Mouse (Mus musculus): Measurements from ENCODE around the gene Pdcd11.
"Not testable (repeated sequence)": the region's sequence is repeated elsewhere in the genome, so short reads cannot be mapped to it uniquely, and the experiment has no call there.

Pdcd11 gene

DNA sequence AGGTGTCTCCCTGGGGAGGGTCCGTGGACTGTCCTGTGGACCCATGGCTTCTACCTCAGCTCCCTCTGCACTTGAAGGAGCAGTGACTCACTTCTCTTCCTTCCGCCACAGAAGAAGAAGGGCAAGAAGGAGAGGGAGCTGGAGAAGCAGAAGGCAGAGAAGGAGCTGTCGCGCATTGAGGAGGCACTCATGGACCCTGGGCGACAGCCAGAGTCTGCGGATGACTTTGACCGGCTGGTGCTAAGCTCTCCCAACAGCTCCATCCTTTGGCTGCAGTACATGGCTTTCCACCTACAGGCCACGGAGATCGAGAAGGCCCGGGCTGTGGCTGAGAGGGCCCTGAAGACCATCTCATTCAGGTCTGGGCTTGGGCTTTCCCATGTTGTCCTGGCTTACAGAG, 37.6 kb downstream of the Pdcd11 start:
- DNase-seq (ENCODE audit: low read depth, low spot score), result no peak

DNA sequence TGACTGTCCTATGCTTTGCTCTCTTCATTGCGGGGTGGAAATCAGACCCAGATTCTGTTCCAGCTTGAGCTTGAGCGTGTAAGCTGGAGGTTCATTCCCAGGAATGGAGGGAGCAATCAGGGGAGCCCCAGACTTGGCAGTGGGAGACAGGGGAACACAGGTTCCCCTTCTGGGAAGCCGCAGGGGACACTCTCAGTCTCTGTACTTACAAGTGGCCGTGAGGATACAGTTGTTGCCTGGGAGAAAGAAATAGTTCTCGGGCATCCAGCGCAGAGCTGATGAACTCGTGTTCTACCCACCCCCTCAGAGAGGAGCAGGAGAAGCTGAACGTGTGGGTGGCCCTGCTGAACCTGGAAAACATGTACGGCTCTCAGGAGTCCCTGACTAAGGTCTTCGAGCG, 38.3 kb downstream of the Pdcd11 start:
- DNase-seq (ENCODE audit: low read depth, low spot score), result no peak

GRCm38 (mm10) chr19:47130551-47131125, 40.1 kb downstream of the Pdcd11 start:
- no peak for DNase-seq (ENCODE audit: low read depth, low spot score)

- DNase-seq (ENCODE audit: low read depth, low spot score), result no peak
These were observed 42.6 kb downstream of the Pdcd11 start for GRCm38 (mm10) chr19:47133161-47133560.

DNA sequence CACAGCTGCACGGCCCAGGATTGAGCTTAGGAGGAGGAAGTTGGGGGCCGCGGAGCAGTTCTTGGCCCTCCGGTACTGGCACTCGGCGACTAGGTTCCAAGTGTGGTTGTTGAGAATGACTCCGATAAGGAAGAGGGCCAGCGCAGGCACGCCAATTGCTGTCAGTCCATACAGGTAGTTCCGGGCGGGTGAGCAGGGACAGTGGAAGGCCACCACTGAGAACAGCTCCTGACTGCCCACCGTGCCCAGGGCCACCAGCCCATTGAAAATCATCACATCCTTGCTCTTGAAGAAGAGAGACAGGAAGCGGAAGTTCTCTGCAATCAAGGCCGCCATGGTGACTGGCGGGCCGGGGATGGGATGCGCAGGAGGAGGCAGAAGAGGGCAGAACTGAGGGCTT, 45.0 kb downstream of the Pdcd11 start:
- DNase-seq (ENCODE audit: low read depth, low spot score), result no peak

DNA sequence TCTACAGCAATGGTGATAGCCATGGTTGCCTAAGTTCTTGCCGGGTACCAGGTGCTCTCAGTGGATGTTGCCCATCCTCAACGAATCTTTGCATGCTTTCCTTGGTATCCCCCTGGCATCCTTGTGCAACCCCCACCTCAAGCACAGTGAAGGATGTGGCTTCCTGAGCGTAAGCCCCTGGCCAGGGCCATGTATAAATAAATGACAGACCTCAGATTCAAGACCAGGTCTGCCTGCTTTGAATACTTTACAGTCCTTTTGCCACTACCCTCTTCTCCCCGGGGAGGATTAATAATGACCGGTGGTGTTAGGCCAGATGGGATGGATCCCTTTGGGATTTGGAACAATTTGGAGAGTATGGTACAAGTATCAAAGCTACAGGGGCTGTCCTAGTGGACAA, 45.6 kb downstream of the Pdcd11 start:
- DNase-seq (ENCODE audit: low read depth, low spot score), result no peak

- no peak for DNase-seq (ENCODE audit: low read depth, low spot score)
These were observed 46.5 kb downstream of the Pdcd11 start for GRCm38 (mm10) chr19:47137051-47137581.

GRCm38 (mm10) chr19:47137771-47138421, 47.3 kb downstream of the Pdcd11 start, which contains the start of gene Calhm2:
Calhm2 (minus strand) TSS chr19:47138294.
- DNase-seq (ENCODE audit: low read depth, low spot score), result no peak

- DNase-seq (ENCODE audit: low read depth, low spot score), result not testable (repeated sequence)
These were observed 49.0 kb downstream of the Pdcd11 start for GRCm38 (mm10) chr19:47139611-47140010.

DNA sequence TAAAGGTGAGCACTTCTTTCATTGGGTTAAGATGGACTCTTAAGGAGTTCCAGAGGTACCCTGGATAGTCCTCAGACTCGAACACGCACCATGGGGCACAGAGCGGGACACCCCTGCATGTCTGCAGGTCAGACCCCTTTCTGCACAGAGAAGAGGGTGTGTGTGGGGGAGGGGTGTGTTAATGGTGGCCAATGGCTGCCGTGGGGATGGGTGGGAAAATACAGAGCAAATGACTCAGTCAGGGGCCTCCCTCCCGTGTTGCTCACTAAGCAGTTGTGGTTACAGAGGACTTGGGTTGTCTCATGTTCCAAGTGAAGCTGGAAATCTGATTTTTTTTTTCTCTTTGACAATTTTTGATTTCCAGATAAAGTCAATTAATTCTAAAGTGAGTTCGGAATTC, 51.9 kb downstream of the Pdcd11 start:
- no peak for DNase-seq (ENCODE audit: low read depth, low spot score)

DNA sequence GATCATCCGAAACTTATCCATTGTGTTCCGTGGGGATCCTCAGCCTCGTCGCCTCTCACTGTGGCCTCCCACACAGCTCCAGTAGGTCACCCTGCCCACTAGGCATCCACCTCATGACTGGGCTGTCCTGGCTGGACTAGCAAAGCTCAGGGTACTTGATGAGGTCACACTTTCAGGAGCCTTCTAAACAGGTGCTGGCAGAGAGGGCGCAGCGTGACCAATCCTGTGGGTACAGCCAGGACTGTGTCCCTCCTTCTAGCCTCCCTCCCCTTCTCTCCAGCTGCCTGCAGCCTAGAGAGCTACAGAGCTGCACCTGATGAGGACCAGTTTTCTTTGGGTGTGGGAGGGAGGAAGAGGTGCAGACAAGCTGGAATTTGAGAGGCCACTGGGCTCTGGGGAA, 53.6 kb downstream of the Pdcd11 start, which contains the start of gene Calhm1:
TSS of gene Calhm1 (minus strand) at position 101 of the 400 bp plus-strand sequence.
- DNase-seq (ENCODE audit: low read depth, low spot score), result no peak

DNA sequence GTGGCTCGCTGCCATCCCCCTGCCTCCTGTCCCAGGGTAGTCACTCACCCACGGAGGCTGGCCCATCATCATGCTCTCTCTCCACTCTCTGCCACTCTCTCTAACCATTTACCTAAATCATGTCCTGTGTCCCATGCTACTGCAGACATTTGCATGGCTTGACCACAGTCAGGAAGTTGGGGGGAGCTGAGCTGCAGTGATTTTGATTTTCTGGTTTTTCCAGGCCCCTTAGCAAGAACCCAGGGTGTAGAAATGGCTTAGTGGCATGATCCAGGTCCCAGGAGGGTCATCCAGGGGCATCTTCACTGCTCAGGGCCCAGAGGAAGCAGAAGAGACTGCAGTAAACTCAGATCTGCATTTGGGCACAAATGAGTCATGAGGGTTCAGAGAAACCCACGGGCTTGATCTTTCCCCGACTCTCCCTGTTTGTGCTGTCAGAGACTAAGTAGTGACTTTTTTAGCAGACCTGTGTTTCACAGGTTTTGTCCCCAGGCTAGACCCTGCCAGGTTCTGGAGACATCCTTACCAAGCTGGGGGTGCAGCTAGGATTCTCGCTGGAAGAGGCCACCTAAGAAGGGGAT, 57.8 kb downstream of the Pdcd11 start:
- no peak for DNase-seq (ENCODE audit: low read depth, low spot score)

- no peak for DNase-seq (ENCODE audit: low read depth, low spot score)
These were observed 59.3 kb downstream of the Pdcd11 start for GRCm38 (mm10) chr19:47149854-47150253.

- DNase-seq (ENCODE audit: low read depth, low spot score), result no peak
These were observed 60.9 kb downstream of the Pdcd11 start for GRCm38 (mm10) chr19:47151332-47152061.

- DNase-seq (ENCODE audit: low read depth, low spot score), result no peak
These were observed 61.4 kb downstream of the Pdcd11 start for GRCm38 (mm10) chr19:47152062-47152369.

DNA sequence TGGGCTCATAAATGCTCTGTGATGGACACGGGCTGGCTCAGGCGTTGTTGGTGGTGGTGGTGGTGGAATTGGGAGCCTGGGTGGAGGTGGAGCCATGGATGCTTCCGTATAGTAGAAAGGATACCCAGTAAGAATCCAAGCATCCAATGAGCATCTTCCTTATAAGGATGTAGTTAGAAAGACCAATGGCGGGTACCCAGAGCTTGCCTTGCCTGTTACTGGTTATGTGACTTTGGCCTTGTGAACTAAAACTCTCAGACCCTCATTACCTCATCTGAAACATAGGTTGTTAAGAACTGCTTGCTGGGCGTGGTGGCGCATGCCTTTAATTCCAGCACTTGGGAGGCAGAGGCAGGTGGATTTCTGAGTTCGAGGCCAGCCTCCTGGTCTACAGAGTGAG, 63.2 kb downstream of the Pdcd11 start:
- no peak for DNase-seq (ENCODE audit: low read depth, low spot score)

DNA sequence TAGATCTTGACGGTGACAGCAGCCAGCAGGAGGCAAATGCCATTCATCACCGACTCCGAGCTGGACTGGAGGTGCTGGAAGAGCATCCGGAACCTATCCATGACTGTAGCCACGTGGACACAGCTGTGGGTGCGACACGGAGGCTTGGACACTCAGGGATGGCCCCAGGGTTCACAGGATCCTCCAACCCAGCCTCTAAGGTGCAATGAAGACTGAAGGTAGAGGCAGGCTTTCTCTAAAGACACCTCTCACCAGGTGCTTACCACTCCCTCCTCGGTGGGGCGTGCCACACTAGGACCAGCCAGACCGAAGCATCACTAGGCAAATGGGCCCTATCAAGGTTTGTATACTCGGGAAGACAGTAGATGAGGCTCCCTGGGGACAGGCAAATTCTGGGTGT, 67.1 kb downstream of the Pdcd11 start, which contains the start of gene Calhm3:
TSS of gene Calhm3 (minus strand) at position 101 of the 400 bp plus-strand sequence.
- no peak for DNase-seq (ENCODE audit: low read depth, low spot score)

DNA sequence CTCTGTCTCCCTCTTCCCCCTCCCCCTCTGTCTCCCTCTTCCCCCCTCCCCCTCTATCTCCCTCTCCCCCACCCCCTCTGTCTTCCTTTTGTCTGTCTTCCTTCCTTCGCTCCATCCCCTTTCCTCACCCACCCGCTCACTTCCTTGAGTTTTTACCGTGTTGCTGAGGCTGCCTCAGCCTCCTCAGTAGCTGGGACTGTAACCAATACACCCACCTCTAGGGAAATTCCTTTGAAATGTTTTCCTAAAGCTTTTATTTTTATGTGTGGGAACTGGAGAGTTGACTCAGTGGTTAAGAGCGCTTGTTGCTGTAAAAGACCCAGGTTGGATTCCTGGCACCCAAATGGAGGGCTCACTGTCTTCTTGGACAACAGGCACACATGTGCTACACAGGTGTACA, 71.1 kb downstream of the Pdcd11 start:
- DNase-seq (ENCODE audit: low read depth, low spot score), result no peak

GRCm38 (mm10) chr19:47163176-47163744, 72.7 kb downstream of the Pdcd11 start:
- DNase-seq (ENCODE audit: low read depth, low spot score), result no peak

DNA sequence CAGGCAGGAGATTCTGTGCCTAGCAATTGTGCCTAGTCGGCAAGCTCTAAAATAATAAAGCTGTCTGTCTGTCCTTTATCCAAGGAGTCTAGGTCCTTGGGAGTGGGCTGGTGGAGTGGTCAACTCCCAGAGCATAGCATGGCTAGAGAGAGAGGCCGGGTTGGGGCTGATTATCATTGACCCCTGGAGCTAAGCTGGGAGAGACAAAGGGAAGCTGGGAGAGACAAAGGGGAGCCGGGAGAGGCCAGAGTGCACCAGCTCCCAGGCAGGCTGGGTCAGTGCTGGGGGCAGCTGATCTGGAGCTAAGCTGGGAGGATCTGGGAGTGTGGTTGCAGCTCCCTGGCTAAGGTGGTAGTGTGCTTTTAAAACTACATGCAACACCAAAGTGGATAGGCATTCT, 76.2 kb downstream of the Pdcd11 start:
- DNase-seq (ENCODE audit: low read depth, low spot score), result no peak

DNA sequence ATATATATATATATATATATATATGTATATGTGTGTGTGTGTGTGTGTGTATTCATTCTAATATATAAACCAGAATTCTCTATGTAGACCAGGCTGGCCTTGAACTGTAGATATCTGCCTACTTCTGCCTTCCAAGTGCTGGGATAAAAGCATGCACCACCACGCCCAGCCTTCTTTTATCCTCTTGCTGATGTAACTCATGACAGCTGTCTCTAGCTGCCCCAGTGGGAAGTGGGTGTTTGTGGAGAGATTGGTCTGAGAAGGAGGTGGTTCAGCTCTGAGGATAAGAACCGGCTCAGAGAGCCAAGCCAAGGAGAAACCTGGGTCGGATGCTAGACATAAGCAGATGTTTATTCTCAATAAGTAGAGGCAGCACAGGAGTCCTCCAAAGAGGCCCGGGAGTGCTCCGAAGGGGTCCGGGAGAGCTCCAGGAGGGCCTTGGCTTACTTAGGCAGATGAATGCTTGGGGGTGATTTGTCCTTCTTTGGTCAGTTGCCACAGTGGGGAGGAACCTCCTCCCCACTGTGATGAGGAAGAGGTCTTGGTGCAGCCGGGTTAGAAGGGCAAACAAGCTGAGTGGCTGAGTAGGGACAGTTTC, 77.1 kb downstream of the Pdcd11 start:
- DNase-seq (ENCODE audit: low read depth, low spot score), result no peak

GRCm38 (mm10) chr19:47168223-47168622, 77.7 kb downstream of the Pdcd11 start:
- peak; percentile 77 for DNase-seq (ENCODE audit: low read depth, low spot score)
